Mouse (Mus musculus): ENCODE data around the gene Gm11444. TPM values are rescaled to one million over a fixed set of nuclear protein-coding genes. Genes with fewer than 3 reads are reported as not detected.

The Gm11444 gene
- polyA plus RNA-seq, 1 experiment: not detected

DNA sequence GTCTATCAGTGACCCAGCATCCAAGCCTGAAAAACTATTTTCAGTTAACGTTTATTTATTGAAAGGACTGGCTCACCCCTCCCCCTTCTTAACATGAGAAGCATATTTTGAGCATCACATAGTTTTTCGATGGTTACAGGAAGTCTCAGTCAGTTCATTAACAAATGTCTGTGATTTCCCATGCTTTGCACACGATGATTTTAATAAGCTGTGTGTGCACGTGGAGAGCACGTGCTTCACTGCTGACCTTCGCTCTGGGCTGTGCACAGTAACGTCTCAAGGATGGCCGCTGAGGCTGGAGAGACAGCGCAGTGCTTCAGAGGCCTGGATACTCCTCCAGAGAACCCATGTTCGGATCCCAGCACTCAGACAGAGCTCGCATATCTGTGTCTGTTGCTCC, 42.8 kb downstream of the Gm11444 start:
- no peak for TF ChIP-seq POLR2A (IDR thresholded peaks at IDR 0.05; ENCODE audit: low read depth, low read length)
- TF ChIP-seq CTCF (IDR thresholded peaks at IDR 0.05; ENCODE audit: borderline replicate concordance, insufficient read depth, low read length): no peak
- Histone ChIP-seq H3K4me3 (ENCODE audit: insufficient read depth, low read length) (no peak overlapping the region), H3K4me1 (ENCODE audit: control insufficient read depth, insufficient read depth, low read length) (no peaks in the 10 kb centered on the region; the same call in 1 of the 2 replicates), H3K27ac (ENCODE audit: insufficient read depth, low read length) (no peak overlapping the region)

DNA sequence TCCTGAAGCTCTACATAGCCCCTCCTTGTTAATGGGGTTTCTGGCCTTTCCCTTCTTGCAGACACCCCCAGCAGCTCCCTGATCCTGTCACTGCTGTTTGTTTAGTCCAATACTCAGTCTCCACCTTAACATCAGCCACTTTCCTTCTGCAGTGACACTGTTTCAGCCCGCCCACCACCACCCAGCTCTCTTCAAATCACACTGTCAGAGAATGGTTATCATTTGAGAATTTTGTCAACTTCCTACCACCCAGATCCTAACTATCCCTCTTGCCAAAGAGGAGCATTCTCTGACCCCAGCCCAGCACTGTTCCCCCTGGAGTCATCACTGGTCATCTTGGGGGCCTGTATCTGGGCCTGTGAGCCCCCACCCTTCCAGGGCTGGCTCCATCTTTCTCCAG, 44.4 kb downstream of the Gm11444 start:
- no peak overlapping the region for H3K4me3 ChIP-seq (ENCODE audit: insufficient read depth, low read length)
- no peaks in the 10 kb centered on the region for H3K4me1 ChIP-seq (ENCODE audit: control insufficient read depth, insufficient read depth, low read length)
- no peak for TF ChIP-seq POLR2A (IDR thresholded peaks at IDR 0.05; ENCODE audit: low read depth, low read length)
- no peak for TF ChIP-seq CTCF (IDR thresholded peaks at IDR 0.05; ENCODE audit: borderline replicate concordance, insufficient read depth, low read length)
- no peak overlapping the region for H3K27ac ChIP-seq (ENCODE audit: insufficient read depth, low read length)

GRCm38 (mm10) chr11:85804048-85804447, 46.1 kb downstream of the Gm11444 start:
- Histone ChIP-seq H3K4me3 (ENCODE audit: insufficient read depth, low read length) (no peak overlapping the region), H3K27ac (ENCODE audit: insufficient read depth, low read length) (no peak overlapping the region), H3K4me1 (ENCODE audit: control insufficient read depth, insufficient read depth, low read length) (no peaks in the 10 kb centered on the region)
- TF ChIP-seq POLR2A (IDR thresholded peaks at IDR 0.05; ENCODE audit: low read depth, low read length) (no peak), CTCF (IDR thresholded peaks at IDR 0.05; ENCODE audit: borderline replicate concordance, insufficient read depth, low read length) (no peak)

- TF ChIP-seq POLR2A (IDR thresholded peaks at IDR 0.05; ENCODE audit: low read depth, low read length) (no peak), CTCF (IDR thresholded peaks at IDR 0.05; ENCODE audit: borderline replicate concordance, insufficient read depth, low read length) (no peak)
- no peaks in the 10 kb centered on the region for H3K4me1 ChIP-seq (ENCODE audit: control insufficient read depth, insufficient read depth, low read length)
- H3K27ac ChIP-seq (ENCODE audit: insufficient read depth, low read length): no peak overlapping the region
- H3K4me3 ChIP-seq (ENCODE audit: insufficient read depth, low read length): no peak overlapping the region
Observed at GRCm38 (mm10) chr11:85800380-85800779, 49.8 kb downstream of the Gm11444 start.

GRCm38 (mm10) chr11:85799856-85800255, 50.3 kb downstream of the Gm11444 start:
- Histone ChIP-seq H3K4me1 (ENCODE audit: control insufficient read depth, insufficient read depth, low read length) (no peaks in the 10 kb centered on the region), H3K27ac (ENCODE audit: insufficient read depth, low read length) (no peak overlapping the region)
- TF ChIP-seq POLR2A (IDR thresholded peaks at IDR 0.05; ENCODE audit: low read depth, low read length) (no peak), CTCF (IDR thresholded peaks at IDR 0.05; ENCODE audit: borderline replicate concordance, insufficient read depth, low read length) (no peak)

DNA sequence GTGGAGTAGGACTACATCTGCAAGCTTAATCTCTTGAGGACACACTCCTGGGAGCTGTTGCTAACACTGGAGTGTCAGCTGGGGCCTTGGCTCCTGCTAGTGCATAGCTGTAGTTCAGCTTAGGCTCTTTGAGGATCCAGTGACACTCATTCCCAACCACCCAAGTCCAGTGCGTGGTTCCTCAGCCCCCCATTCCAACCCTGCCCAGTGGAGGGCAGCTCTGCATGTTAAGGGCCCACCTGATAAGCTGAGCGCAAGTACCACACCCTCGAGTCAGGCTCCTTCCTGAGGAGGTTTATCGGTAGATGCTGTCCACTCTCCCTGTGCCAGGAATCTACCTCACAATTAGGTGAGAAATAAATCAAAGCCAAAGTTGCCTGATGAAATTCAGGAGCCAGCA, 50.7 kb downstream of the Gm11444 start:
- Histone ChIP-seq H3K4me1 (ENCODE audit: control insufficient read depth, insufficient read depth, low read length) (no peaks in the 10 kb centered on the region), H3K4me3 (ENCODE audit: insufficient read depth, low read length) (no peak overlapping the region), H3K27ac (ENCODE audit: insufficient read depth, low read length) (no peak overlapping the region)
- TF ChIP-seq CTCF (IDR thresholded peaks at IDR 0.05; ENCODE audit: borderline replicate concordance, insufficient read depth, low read length) (no peak), POLR2A (IDR thresholded peaks at IDR 0.05; ENCODE audit: low read depth, low read length) (no peak)

More at GRCm38 (mm10) chr11:85799856-85800255, 50.3 kb downstream of the Gm11444 start:
- H3K4me3 ChIP-seq (ENCODE audit: insufficient read depth, low read length): no peak overlapping the region

Other genes with a start within 250 kb of the Gm11444 start
- 2.2 and 3.0 TPM in 2 replicates for gene Tbx2, start 17.8 kb downstream of the Gm11444 start, polyA plus RNA-seq (2011; ENCODE audit: insufficient read length, low read depth, missing spikeins)
- 2.8 and 12.0 TPM in 2 replicates for gene Tbx4, start 36.1 kb upstream of the Gm11444 start, polyA plus RNA-seq (2011; ENCODE audit: insufficient read length, low read depth, missing spikeins)